Mouse (Mus musculus) midbrain, embryonic 13.5 days (tissue): ENCODE measurements around the gene Tmem135. TPM values are rescaled to one million over a fixed set of nuclear protein-coding genes. Genes with fewer than 3 reads are reported as not detected.
"Not testable (repeated sequence)": the region's sequence is repeated elsewhere in the genome, so short reads cannot be mapped to it uniquely, and the experiment has no call there.

ENCODE experiments used
- ATAC-seq: fragments of 200-750 bp; cut with Nextera tagmentation; 2 replicates; pipeline ENCODE4 v1.8.0; 2017; ENCODE audit warnings: mild to moderate bottlenecking, moderate TSS enrichment, moderate library complexity
- H3K27ac ChIP-seq: fragments of 300-500 bp; sonication (generic); 2 replicates; pipeline ENCODE4 v1.5.1; 2015; ENCODE audit warnings: inconsistent platforms, mild to moderate bottlenecking, moderate library complexity
- H3K27me3 ChIP-seq: fragments of 300-500 bp; sonication (generic); 2 replicates; pipeline ENCODE4 v1.6.1; 2015; ENCODE audit warnings: mild to moderate bottlenecking, inconsistent platforms
- H3K36me3 ChIP-seq: fragments of 300-500 bp; sonication (generic); 2 replicates; pipeline ENCODE4 v1.6.1; 2015; ENCODE audit warnings: mild to moderate bottlenecking, inconsistent platforms
- H3K4me1 ChIP-seq: fragments of 300-500 bp; sonication (generic); replicated peaks from 2 replicates; pipeline ENCODE4 v1.6.1; 2015; ENCODE audit warnings: inconsistent platforms
- H3K4me2 ChIP-seq: fragments of 300-500 bp; sonication (generic); replicated peaks from 2 replicates; pipeline ENCODE4 v1.6.1; 2015; ENCODE audit warnings: moderate library complexity, mild to moderate bottlenecking, inconsistent platforms
- H3K4me3 ChIP-seq: fragments of 300-500 bp; sonication (generic); replicated peaks from 2 replicates; pipeline ENCODE4 v1.5.1; 2015; ENCODE audit warnings: mild to moderate bottlenecking, inconsistent platforms
- H3K9ac ChIP-seq: fragments of 300-500 bp; sonication (generic); replicated peaks from 2 replicates; pipeline ENCODE4 v1.6.1; 2015; ENCODE audit warnings: mild to moderate bottlenecking, inconsistent platforms
- H3K9me3 ChIP-seq: fragments of 300-500 bp; sonication (generic); 2 replicates; pipeline ENCODE4 v1.6.1; 2016; ENCODE audit warnings: mild to moderate bottlenecking, inconsistent platforms
- WGBS: fragments of 180-500 bp; shearing (Covaris S2); methylation state at CpG from one replicate; pipeline ENCODE4 v1.1.7; 2015; 5-methylcytosine and 5-hydroxymethylcytosine counted together
- polyA plus RNA-seq: library from polyadenylated mRNA; unstranded; fragments of >200 nt; fragmentation: Nextera tagmentation; extraction: Ambion mirVana; gene quantifications from 2 replicates; pipeline ENCODE4 v1.2.1, GENCODE M21; 2015

The Tmem135 gene
- polyA plus RNA-seq, 1 experiment from 2014 or later: 21.4 TPM

DNA sequence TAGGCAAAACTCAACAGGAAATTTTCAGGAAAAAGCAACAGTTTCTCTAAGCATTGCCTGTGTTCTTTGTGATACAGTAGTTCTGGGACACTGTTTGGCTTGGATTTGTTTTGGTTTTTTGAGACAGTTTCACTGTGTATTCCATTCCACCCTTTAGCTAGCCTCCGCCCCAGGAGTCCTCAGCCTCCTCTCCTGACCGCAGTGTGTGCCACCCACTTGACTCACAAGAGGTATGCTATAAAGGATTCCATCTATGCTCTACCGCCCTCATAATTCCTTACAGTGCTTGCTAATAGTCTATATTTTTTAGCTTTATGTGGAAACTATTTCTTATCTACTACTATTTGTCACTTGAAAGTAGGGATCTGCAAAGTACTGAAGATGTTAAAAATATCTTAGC is 99.1 kb downstream of the Tmem135 start:
- no peak overlapping the region for H3K4me3 ChIP-seq
- no peak overlapping the region for H3K4me2 ChIP-seq
- H3K27ac ChIP-seq: no peak overlapping the region
- H3K4me1 ChIP-seq: no peaks in the 10 kb centered on the region
- ATAC-seq: no peak
- H3K9me3 ChIP-seq: no peaks in the 10 kb centered on the region
- no peak overlapping the region for H3K9ac ChIP-seq
- H3K27me3 ChIP-seq: no peaks in the 10 kb centered on the region
- 95% methylated on average over 3 of the region's 3 CpGs for WGBS
- no peaks in the 10 kb centered on the region for H3K36me3 ChIP-seq

DNA sequence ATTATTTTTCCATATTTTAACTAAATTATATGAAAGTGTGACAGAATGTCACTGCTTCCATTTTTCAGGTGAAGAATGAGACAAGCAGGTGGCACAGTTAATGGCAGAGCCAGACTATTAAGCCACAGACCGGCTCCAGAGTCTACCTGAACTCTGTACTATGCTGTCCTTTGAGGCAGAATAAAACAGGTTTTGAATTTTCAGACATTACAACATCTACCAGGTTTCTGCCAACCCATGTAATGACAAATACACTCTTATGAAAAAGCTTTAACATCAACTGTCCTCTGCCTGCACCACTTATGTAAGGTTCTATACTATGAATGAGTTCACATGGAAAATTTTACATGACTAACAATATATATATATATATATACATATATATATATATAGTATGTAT is 100.3 kb downstream of the Tmem135 start:
- no peak overlapping the region for H3K4me3 ChIP-seq
- H3K36me3 ChIP-seq: no peaks in the 10 kb centered on the region
- no peak for ATAC-seq
- no peaks in the 10 kb centered on the region for H3K9me3 ChIP-seq
- no peak overlapping the region for H3K4me2 ChIP-seq
- 90% methylated on average over 1 of the region's 1 CpGs for WGBS
- no peak overlapping the region for H3K9ac ChIP-seq
- H3K27ac ChIP-seq: no peak overlapping the region
- no peaks in the 10 kb centered on the region for H3K27me3 ChIP-seq
- H3K4me1 ChIP-seq: peaks cover 3% of the 10 kb centered on the region; the same call in 1 of the 2 replicates

DNA sequence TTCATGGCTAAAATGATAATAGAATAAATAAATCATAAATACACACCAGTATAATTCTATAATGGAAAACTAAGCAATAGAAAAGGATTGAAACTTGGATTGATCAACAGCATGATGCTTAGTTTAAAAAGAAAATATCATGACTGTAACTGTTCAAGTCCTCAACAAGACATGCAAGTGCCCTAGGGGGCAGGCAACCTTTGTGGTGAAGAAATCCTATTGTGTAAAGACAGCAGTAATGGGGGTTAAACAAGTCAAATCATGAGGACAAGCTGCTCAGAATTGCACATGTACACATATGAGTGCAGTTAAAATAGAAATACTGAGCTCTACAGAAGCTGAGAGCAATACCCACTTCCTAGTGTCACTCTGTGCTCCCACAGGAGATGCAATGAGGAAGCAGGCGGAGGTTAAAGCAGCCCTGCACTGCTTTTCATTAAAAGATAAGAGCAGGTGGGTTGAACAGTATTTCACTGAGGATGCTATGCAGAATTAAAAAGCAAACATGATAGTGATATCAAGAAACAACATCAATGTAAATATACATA is 105.0 kb downstream of the Tmem135 start:
- Histone ChIP-seq H3K36me3 (no peaks in the 10 kb centered on the region), H3K4me1 (peaks cover 3% of the 10 kb centered on the region; the same call in 1 of the 2 replicates), H3K27me3 (no peaks in the 10 kb centered on the region), H3K4me2 (no peak overlapping the region), H3K9ac (no peak overlapping the region), H3K27ac (no peak overlapping the region), H3K9me3 (no peaks in the 10 kb centered on the region), H3K4me3 (no peak overlapping the region)
- 78% methylated on average over 1 of the region's 1 CpGs for WGBS
- no peak for ATAC-seq

DNA sequence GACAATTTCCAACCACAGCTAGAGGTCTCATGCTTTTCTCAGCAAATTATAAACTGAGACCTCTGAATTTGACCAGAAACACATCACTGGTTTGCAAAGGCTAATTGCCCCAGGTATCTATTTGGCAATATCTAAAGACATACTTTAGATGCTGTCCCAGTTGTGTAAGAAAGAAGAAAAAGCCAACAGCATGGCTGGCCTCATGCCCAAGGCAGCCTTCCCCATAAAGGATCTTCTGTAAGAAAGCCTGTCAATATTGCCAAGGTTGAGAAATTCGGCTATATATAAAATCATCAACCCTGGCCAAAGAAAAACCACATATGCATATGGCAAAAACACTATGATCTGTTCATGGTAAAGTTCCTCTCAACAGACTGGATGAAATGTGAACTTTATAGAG is 107.1 kb downstream of the Tmem135 start:
- WGBS: 83% methylated on average over 1 of the region's 1 CpGs
- H3K4me2 ChIP-seq: no peak overlapping the region

DNA sequence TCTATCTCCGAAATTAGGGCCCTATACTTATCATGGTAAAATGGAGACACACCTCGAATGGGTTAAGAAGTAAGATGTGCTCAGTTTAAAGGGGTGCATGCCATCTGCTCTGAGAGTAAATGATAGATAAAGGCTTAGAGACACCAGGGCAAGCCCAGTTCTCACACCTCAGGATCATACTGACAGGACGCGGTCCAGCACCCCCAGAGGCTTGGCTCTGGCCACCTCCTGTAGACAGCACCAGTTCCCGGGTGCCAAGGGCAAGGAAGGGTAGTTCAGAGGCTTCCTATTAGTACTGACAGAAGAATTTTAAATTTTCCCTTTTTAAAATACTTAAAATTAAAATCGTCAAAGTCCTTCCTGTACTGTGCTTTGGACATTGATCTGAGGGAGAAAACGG is 121.4 kb downstream of the Tmem135 start:
- Histone ChIP-seq H3K27ac (no peak overlapping the region), H3K9me3 (no peaks in the 10 kb centered on the region), H3K4me1 (no peaks in the 10 kb centered on the region), H3K9ac (no peak overlapping the region), H3K4me2 (no peak overlapping the region), H3K4me3 (no peak overlapping the region), H3K27me3 (no peaks in the 10 kb centered on the region), H3K36me3 (peaks cover 2% of the 10 kb centered on the region)
- no peak for ATAC-seq
- WGBS: 94% methylated on average over 7 of the region's 7 CpGs

More for the DNA sequence above, 107.1 kb downstream of the Tmem135 start:
- H3K9me3 ChIP-seq: no peaks in the 10 kb centered on the region
- no peak overlapping the region for H3K9ac ChIP-seq
- H3K4me1 ChIP-seq: peaks cover 3% of the 10 kb centered on the region; the same call in 1 of the 2 replicates
- H3K36me3 ChIP-seq: no peaks in the 10 kb centered on the region
- H3K4me3 ChIP-seq: no peak overlapping the region
- ATAC-seq: no peak
- H3K27me3 ChIP-seq: no peaks in the 10 kb centered on the region
- H3K27ac ChIP-seq: no peak overlapping the region

DNA sequence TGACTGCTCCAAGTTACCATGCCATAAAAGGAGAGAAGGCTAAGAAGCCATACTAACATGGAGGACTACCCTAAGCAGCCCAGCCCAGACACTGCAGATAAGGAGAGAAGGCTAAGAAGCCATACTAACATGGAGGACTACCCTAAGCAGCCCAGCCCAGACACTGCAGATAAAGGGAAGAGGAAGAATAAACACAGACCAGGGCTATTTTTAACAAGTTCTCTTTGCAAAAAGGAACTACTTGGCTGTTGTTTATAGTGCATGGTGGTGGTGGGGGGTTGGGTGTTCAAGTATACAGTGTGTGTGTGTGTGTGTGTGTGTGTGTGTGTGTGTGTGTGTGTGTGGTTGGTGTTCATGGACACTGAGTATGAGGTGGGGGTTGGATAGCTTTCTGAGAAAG is 133.6 kb downstream of the Tmem135 start:
- not testable (repeated sequence) for H3K27ac ChIP-seq, H3K4me1 ChIP-seq, H3K27me3 ChIP-seq, H3K9ac ChIP-seq, H3K36me3 ChIP-seq, ATAC-seq, H3K9me3 ChIP-seq, H3K4me2 ChIP-seq, H3K4me3 ChIP-seq

DNA sequence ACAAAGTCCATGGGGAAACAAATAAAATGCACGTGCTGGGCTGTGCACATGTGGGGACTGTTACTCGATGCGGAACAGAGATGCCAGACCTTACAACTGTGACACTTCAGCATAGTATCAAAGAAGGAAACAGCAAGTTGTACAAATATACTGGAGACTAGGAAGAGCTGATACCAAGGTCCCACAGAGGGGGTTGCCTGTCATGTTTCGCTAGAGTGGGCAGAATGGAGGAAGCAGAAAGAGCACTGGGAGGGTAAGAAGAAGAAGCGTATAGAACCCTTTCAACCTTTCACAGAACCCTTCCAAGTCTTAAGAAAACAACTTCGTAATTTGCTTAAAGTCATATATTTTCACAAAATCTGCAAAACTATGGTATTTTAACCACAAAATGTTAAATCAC is 134.2 kb downstream of the Tmem135 start:
- H3K27ac ChIP-seq: no peak overlapping the region
- WGBS: 95% methylated on average over 6 of the region's 6 CpGs
- no peak overlapping the region for H3K4me2 ChIP-seq
- peaks cover 5% of the 10 kb centered on the region; the same call in 1 of the 2 replicates for H3K36me3 ChIP-seq
- no peak overlapping the region for H3K4me3 ChIP-seq
- H3K4me1 ChIP-seq: no peaks in the 10 kb centered on the region
- H3K9me3 ChIP-seq: no peaks in the 10 kb centered on the region
- ATAC-seq: no peak
- H3K27me3 ChIP-seq: no peaks in the 10 kb centered on the region
- H3K9ac ChIP-seq: no peak overlapping the region

DNA sequence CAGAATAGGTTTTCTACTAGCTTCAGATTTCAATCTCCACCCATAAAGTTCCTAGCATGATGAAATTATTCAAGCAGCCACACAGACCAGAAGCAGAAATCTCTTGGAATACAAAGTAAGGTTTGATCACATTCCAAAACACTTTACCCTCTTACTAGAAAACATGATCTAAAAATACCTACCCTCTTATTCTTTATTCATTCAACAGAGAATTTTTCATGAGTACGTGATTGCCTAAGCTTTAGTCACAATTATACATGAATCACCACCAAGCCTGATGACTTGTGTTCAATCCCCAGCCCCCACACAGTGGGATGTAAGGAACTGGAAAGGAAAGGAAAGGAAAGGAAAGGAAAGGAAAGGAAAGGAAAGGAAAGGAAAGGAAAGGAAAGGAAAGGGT is 136.5 kb downstream of the Tmem135 start:
- Histone ChIP-seq H3K27me3 (no peaks in the 10 kb centered on the region), H3K4me1 (no peaks in the 10 kb centered on the region), H3K4me3 (no peak overlapping the region), H3K36me3 (peaks cover under 1% of the 10 kb centered on the region; the same call in 1 of the 2 replicates), H3K9ac (no peak overlapping the region), H3K27ac (no peak overlapping the region), H3K9me3 (no peaks in the 10 kb centered on the region), H3K4me2 (no peak overlapping the region)
- WGBS: 94% methylated on average over 1 of the region's 1 CpGs
- ATAC-seq: no peak

DNA sequence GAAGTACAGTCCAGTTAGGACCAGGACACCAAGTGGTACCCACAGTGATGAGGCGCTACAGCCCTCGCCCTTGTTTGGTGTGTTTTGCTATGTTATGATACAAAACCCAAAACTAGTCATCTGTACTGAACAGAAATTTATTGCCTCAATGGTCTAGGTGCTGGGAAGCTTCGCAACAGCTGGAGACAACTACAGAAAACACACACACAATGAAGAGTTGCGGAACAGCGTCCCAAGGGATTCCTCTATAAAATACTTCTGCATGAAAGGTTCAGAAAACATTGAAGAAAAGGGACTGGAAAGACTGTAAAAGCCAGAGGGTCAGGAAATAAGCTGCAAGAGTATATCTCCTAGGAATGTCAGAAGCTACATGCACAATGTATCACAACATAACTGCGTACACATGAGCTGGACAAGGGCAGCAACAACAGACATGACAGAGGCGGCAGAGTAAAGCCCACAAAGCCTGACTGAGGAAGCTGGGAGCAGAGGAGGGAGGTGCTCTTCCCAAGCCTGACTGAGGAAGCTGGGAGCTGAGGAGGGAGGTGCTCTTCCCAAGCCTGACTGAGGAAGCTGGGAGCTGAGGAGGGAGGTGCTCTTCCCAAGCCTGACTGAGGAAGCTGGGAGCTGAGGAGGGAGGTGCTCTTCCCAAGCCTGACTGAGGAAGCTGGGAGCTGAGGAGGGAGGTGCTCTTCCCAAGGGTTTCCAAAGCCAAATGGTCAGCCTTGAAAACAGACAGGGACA is 137.8 kb downstream of the Tmem135 start:
- Histone ChIP-seq H3K27ac (no peak overlapping the region), H3K4me1 (no peaks in the 10 kb centered on the region), H3K27me3 (no peaks in the 10 kb centered on the region), H3K9me3 (no peaks in the 10 kb centered on the region), H3K4me2 (no peak overlapping the region), H3K4me3 (no peak overlapping the region), H3K36me3 (no peaks in the 10 kb centered on the region), H3K9ac (no peak overlapping the region)
- 86% methylated on average over 7 of the region's 7 CpGs for WGBS
- ATAC-seq: no peak

DNA sequence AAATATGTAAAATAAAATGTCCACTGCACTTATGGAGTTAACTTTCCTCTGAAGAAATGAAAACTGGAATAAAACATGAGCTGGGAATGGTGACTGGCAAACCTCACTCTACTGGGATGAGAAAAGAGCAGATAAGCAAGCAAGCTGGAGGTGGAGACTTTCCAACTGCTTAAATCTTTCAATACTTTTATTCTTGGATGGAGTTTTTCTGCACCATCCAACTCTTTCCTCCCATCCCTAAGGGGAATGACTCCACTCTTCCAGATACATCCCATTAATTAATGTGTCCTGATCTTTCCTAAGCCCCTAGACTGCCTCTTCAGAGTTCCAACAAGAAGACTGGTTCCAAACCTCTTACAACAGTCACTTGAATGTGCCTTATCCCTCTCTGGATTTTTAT is 143.1 kb downstream of the Tmem135 start:
- H3K27ac ChIP-seq: no peak overlapping the region
- no peaks in the 10 kb centered on the region for H3K9me3 ChIP-seq
- H3K4me2 ChIP-seq: no peak overlapping the region
- no peaks in the 10 kb centered on the region for H3K27me3 ChIP-seq
- H3K9ac ChIP-seq: no peak overlapping the region
- no peaks in the 10 kb centered on the region for H3K4me1 ChIP-seq
- H3K4me3 ChIP-seq: no peak overlapping the region
- no peak for ATAC-seq
- no peaks in the 10 kb centered on the region for H3K36me3 ChIP-seq

DNA sequence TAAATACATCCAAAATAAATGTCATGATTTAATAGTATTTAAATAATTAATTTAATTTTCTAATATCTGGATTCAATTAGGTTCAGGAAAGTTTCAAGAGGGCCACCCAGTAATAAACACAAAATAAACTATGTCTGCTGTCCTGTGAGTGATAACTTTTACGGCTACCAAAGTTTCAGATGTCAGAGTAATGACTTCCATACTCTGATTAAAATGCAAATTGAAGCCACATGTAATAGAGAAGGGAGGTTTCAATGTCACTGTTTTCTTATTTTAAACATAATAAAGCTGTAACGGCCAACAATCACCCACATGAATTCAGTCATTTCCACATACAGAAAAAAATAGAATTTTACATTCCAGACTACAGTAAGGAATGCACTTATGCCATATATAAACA is 145.2 kb downstream of the Tmem135 start:
- ATAC-seq: no peak
- no peak overlapping the region for H3K27ac ChIP-seq
- WGBS: 87% methylated on average over 2 of the region's 2 CpGs
- no peaks in the 10 kb centered on the region for H3K4me1 ChIP-seq
- no peaks in the 10 kb centered on the region for H3K27me3 ChIP-seq
- H3K9ac ChIP-seq: no peak overlapping the region
- H3K4me3 ChIP-seq: no peak overlapping the region
- H3K9me3 ChIP-seq: no peaks in the 10 kb centered on the region
- H3K4me2 ChIP-seq: no peak overlapping the region
- no peaks in the 10 kb centered on the region for H3K36me3 ChIP-seq

DNA sequence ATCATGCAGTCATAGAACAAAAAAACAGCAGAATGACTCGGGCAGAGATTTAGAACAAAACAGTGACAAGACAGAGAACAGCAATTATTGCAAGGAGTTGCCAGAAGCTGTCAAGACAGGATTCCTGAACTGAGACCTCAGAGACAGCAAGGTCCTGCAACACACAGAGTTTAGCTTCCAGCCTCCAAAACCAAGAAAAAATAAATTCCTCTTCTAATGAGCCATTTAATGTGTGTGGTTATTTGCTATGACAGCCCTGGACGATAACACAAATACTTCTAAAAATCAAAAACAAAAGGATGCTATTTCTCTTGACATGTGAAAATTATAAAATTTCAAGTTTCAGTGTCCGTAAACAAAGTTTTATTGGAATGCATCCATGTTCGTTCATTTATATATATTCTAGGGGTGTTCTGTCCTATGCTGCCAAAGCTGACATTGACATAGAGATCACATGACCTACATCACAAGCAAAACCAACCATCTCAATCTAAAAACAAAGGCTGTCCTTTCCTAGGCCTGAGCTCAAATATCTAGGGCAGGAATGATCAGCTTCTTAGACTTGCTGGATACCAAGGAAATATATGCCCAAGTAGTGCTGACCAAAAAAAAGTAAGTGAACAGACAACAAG is 146.0 kb downstream of the Tmem135 start:
- Histone ChIP-seq H3K4me2 (no peak overlapping the region), H3K27me3 (no peaks in the 10 kb centered on the region), H3K9me3 (no peaks in the 10 kb centered on the region), H3K36me3 (no peaks in the 10 kb centered on the region), H3K4me1 (no peaks in the 10 kb centered on the region), H3K9ac (no peak overlapping the region), H3K4me3 (no peak overlapping the region), H3K27ac (no peak overlapping the region)
- WGBS: 85% methylated on average over 4 of the region's 4 CpGs
- ATAC-seq: no peak
